Mouse (Mus musculus) frontal cortex, postnatal 36 days (tissue): Measurements from ENCODE around the gene Tns3.

Experiments used
- DNase-seq, 2 experiments: peaks; one replicate each; pipeline ENCODE4 v3.0.0; 2022; ENCODE audit warnings: low spot score in 2 of 2

Gene Tns3

GRCm38 (mm10) chr11:8664393-8664743 lies at the start of gene Tns3:
Gene Tns3 (minus strand): TSS chr11:8664535.
- no peak for DNase-seq

GRCm38 (mm10) chr11:8706246-8707041 lies 42.1 kb upstream of the Tns3 start:
- DNase-seq, result no peak

GRCm38 (mm10) chr11:8705156-8705555 lies 40.8 kb upstream of the Tns3 start:
- no peak for DNase-seq

DNA sequence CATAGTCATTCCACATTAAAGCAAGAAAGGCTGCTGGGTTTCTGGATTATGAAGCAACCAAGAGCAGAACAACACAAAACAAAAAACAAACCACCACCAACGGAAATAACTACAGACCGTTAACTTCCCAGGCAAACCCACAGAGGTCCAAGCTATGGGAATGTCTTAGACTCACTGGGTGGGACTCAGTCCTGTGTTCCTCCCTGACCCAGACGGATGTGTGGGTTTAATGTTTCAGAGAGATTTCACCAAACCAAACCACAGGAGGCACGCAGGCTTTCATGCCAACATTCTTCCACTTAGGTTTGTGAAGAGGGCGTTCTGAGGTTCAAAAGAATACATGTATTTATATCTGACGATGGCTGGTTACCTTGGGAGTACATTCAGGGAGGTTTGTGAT lies 39.5 kb upstream of the Tns3 start:
- no peak for DNase-seq

DNA sequence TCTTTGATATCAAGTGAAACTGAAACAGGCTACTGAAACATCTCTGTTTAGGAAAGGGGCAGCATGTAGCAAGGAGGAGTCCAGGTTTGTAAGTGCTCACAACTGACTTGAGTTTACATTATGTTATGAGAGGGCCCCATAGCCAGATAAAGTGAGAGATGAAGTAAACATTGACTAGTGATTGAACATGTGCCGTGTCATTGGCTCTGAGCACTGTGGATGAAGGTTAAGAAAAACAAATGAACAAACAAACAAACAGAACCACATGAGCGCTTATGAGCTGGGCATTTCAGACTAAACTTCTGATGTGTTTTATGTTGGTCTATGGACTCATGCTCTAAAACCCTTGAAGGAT lies 38.2 kb upstream of the Tns3 start:
- no peak for DNase-seq

GRCm38 (mm10) chr11:8701845-8702531 lies 37.7 kb upstream of the Tns3 start:
- DNase-seq, result no peak

DNA sequence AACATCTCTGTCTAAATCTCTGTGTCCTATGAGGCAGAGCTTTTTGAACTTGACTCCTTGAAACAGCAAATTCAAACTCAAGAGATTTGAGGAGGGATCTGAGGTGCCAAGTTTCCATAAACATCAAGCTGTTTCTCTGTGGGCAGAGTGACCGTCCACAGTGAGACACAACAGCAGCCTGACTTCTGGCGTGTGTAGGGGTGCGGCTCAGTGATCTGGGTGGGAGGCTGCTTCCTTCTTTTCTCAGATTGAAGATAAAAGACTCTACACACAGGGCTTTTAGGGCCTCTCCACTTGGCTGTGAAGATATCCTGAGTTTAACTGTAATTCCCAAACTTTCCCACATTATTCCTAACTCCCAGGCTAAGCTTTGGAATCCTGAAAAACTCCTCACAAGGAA lies 37.1 kb upstream of the Tns3 start:
- DNase-seq, result no peak

DNA sequence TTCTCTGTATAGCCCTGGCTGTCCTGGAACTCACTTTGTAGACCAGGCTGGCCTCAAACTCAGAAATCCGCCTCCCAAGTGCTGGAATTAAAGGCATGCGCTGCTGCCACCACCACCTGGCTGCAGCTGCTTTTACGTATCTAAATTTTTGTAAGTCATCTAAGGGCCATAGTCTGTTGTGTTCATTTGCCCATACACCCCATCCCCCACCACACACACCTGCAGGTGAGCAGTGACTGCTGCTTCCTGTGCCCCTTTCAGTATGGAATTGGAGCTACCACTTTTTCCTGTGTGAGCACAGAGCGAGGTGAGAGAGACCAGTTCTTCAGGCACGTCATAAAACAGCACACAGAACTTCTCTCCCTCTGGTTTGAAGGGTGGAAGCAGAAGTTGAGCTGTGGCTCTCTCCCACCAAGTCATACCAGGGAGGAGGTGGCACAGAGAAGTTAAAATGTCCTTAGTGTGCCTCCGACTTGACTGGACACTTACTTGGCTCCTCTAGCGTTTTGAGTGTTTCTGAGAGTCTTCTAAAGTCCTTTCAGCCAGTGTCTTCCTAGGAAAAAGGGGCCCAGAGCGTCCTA lies 36.4 kb upstream of the Tns3 start:
- no peak for DNase-seq

DNA sequence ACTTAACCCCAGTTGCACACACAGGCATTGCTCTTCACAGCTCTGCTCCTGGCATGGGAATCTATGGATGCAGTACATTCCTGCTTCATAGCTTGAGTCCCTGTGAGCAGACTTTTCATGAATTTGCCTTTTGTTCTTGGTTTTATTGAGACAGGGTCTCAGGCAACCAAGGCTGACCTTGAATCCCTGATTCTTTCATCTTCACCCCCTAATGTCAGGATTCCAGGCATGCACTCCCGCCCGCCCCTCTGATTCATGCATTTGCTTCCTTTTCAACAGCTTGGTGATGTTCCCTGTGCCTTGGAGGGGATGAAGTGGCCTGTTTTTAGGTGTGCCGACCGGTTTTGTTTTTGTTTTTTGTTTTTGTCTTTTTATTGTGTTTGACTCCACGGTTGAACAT lies 35.4 kb upstream of the Tns3 start:
- no peak for DNase-seq

DNA sequence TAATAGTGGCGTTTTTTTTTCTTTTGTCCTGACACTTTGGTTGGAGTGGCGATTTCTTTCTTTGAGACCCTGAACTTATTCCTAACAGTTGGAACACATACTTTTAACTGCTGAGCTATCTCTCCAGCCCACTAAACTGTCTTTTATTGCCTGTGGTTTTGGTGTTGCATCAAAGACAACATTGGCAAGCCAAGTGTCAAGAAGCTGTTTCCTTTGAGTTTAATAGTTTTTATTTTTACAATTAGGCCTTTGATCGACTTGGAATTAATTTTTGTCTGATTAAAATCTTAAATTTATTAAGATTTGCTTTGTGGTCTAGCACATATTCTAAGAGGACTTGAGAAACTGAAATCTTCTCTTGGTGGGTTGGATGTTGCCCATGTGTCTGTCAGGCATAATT lies 33.3 kb upstream of the Tns3 start:
- no peak for DNase-seq

DNA sequence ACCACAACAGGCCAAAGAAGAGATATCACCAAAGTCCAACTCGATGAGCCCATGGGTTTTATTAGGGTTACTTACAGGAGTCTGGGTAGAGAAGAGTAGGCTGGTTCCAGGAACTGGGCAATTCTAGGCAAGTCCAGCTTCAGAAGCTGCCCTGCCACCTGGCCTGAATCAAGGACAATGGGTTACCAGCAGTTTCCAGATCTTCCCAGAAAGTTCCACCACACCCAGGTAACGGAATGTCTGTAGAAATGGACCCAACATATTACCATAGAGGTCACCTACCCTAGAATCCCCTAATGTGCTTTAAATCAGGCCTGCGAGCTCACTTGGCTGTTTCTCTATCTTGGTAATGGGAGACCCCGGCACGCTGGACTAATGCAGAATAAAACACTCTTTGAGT lies 29.8 kb upstream of the Tns3 start:
- no peak for DNase-seq

DNA sequence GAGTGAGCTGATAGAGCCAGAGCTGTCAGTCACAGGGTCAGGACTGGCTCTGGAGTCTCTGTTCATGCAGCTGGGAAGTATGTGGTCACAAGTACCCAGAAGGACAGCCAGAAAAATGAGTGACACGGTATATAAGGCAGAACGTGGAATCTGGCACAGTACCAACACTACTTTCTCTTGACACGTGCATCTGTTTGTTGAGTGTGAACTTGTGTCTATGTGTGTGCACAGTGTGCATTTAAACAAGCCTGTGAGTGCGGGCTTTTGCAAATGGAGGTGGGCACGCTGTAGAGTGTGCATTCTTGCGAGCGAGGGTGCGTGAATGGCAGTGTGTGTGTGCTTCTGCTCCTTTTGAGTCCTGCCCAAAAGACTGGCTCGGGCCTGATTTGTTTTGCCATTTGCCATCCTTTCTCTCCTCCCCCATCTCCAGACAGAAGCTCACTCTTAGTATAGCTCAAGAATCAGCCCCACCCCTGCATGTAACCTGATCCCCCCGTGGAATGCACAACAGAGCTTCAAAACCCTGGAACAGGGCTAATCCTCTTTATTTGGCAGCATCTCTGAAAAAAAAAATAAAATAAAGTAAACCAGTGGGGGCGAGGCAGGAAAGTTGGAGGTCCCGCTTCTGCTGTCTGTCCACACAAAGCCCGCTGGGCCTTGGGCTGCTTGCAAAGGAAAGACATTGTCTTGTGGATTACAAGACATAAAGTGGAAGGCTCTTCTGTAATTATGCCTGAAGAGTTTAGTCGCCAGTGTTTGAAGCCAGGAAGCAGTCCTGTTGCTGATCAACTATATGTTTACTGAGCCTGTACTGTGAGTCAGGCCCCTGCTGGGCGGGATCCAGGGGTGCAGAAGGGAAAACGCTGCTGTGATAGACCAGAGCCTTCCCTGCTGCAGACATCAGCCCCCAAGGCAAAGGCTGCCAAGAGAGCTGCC lies 28.5 kb upstream of the Tns3 start:
- DNase-seq, result no peak

DNA sequence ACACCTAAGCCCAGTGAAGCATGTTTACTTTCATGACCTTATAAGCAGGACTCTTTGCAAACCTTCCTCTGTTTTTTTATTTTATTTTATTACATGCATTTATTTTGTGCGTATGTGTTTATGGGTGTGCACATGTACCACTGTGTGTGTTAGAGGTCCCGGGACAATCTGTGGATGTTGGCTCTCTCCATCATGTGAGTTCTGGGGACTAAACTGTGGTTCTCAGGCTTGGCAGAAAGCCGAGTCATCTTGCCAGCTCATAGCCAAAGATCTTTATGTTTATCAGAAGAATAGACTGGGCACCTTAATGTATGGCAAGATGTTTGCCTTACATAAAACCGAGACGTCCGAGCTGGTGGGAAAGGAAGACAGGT lies 27.8 kb upstream of the Tns3 start:
- no peak for DNase-seq

GRCm38 (mm10) chr11:8691605-8692004 lies 27.3 kb upstream of the Tns3 start:
- no peak for DNase-seq

- DNase-seq, result no peak
Observed at GRCm38 (mm10) chr11:8690633-8691032, 26.3 kb upstream of the Tns3 start.

- DNase-seq, result no peak
Observed at GRCm38 (mm10) chr11:8689515-8689914, 25.2 kb upstream of the Tns3 start.

DNA sequence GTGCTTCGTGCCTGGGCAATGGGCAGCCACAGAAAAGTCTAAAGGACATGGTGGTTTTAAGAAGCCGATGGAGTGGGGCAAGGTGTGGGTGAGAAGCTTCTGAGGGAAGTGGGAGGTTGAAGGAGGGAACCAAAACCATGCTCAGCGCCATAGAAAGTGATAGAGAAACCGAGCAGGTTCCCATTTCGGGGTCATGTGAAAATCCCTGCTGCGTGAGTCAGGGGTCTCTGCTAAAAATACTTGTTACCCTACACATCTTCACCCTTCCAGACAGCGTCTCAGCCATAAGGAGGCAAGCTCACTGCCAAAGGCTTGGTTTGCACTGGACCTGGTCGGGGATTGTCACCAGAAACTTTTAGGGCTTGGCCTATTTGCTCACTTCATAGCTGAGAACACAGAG lies 24.6 kb upstream of the Tns3 start:
- DNase-seq, result no peak

DNA sequence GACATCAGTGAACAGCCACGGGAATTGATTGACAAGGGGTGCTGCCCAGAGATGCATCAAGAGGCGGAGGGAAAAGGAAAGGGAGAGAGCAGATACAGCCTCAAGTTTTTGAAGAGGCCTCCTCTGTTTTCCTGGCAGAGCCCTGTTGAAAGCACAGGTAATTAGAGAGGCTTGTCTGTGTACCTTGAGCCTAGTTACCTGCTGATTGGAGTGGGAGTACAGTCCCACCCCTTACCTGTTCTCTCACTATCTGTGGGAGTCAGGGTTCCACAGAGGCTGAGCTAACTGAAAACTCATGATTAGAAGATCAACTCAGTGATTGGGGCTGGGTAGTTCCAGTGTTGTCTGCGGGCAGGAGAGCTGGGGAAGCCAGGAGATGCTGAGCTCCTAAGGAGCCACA lies 22.2 kb upstream of the Tns3 start:
- no peak for DNase-seq

GRCm38 (mm10) chr11:8686061-8686460 lies 21.7 kb upstream of the Tns3 start:
- no peak for DNase-seq

- DNase-seq, result no peak
Observed at GRCm38 (mm10) chr11:8685195-8685594, 20.9 kb upstream of the Tns3 start.

- DNase-seq, result no peak
Observed at GRCm38 (mm10) chr11:8684262-8684661, 19.9 kb upstream of the Tns3 start.

DNA sequence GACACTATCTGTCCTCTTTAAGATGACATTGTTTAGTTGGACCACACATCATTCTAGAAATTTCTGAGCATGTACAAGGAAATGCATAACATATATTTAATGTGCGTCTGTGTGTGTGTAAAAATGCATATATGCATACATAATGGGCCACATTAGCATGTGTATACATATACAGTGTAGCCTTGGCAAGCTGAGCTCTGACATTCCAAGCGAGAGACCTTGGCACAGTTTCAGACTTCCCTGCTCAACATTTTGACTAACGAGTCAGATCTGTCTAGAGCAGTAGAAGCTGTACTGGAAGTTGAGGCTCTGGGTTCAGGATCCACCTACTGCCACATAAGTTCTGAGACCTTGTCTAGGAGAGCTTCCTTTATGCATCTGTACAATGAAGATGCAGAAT lies 17.0 kb upstream of the Tns3 start:
- no peak for DNase-seq
